Mouse (Mus musculus): ENCODE measurements around the gene Epb41l5.

DNA sequence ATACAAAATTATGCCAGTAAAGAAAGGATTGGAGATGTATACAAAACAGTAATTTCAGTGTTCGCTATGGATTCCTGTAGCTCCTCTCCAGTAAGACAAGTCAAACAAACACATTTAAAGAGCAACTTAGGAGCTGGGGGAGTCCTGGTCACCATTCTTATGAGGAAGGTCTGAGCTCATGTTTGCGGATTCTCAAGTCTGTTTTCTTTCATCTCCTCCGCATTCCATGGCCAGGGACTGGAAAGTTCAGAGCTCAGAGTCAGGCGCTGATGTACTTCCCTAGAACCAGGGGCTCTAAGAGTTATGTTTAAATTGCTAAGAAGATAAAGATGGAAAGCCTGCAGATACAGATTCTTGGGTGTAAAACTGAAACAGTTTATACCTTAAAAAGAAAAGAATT is 22.0 kb downstream of the Epb41l5 start:
- TF ChIP-seq CTCF (conservative IDR thresholded peaks at IDR 0.05; ENCODE audit: insufficient read depth, insufficient read length, low read depth, low read length) (no peak), POLR2A (IDR thresholded peaks at IDR 0.05; ENCODE audit: low read depth, low read length) (no peak)

Measured in kidney, adult 2 months (tissue).